Mouse (Mus musculus): ENCODE measurements around the gene Afap1.

DNA sequence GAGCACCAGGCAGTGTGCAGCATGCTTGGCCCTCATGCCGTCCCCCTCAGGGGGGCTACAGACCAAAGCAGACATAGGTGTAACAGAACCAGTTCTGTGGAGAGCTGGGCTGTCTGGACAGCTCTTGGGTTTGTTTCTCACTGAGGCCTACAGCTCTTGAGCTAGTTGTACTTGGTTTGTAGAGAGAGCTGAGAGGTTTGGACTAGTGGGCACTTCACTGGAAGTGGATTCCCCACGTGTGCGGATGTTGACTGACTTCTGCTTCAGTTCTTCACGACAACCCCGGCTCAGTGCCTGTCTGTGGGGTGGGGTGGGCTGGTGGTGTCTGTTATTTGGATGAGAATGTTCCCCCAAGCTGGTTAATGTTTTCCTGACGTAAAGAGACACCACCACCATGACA is 46.8 kb downstream of the Afap1 start:
- TF ChIP-seq CTCF (IDR thresholded peaks at IDR 0.05; ENCODE audit: insufficient read depth, low read depth, low read length) (no peak), POLR2A (IDR thresholded peaks at IDR 0.05; ENCODE audit: insufficient read depth, low read depth, low read length) (no peak)

Measured in olfactory bulb, adult 2 months (tissue).